Mouse (Mus musculus): ENCODE measurements around the gene Mrpl34.

The Mrpl34 gene

DNA sequence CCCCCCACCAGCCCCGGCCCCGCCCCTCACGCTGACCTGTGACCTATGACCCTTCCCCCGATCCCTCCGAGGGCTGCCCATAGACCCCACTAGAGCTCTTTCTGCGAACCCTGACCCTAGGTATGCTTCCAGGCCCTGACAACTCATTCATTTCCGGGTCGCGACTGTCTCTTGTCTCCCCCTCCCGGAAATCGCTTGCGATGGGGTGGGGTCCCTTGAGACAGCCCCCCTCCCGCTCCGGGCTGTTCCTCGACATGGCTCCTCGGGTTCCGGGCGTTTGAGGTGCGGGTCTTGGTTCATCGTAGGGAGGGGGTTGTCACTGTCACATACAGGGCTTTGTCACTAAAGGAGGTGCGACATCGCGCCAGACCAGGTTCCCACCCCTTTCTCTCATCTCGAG lies 4.7 kb downstream of the Mrpl34 start:
- DNase-seq (ENCODE audit: low spot score in 2 of 2): no peak

DNA sequence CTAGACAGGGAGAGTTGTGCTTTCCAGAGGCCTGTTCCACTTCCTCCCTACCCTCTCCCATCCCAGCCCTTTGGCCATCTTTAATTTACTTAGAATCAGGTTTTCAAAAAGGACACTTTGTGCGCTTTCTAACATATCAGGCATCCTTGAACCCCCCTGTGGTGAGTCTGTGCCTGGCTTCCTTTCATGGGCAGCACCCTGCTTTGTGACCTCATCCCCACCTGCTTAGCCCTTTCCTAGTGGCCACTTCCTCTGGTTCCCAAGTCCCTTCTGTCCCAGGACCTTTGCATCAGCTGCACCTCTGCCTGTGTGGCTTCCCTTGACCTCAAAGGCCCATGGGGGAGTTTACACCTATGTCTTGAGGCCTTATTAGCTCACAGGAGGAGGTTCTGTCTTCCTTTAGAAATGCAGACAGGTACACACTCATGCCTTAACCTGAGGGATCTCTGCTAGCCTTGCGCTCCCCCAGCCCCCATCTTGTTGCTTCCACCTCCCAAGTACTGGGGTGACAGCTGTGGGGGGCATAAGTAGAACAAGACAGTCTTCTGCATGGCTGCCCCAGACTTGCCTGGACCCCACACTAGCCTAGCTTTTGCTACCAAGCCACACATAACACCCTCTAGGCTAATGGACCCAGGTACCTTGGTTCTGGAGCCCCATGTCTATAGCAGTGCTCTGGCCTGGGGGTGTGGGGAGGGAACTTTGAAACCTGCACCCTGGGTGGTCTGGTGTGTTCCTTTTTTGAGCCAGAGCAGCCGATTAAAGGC lies 5.6 kb downstream of the Mrpl34 start:
- no peak for DNase-seq (ENCODE audit: low spot score in 2 of 2)

DNA sequence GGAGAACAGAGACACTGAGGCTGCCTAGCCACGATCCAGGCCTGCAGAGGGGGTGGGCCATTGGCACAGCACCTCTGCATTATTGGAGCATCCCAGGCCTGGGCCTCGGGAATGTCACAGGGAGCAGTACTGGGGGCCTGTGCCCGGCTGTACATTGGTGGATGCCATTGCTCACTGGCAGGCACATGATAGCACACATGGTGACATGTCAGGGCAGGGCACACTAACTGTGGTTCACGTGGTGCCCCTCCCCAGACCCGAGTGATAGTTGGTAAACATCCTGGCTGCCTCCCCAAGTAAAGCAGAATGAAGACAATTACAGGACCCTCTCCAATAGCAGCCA lies 6.1 kb downstream of the Mrpl34 start:
- DNase-seq (ENCODE audit: low spot score in 2 of 2): no peak

DNA sequence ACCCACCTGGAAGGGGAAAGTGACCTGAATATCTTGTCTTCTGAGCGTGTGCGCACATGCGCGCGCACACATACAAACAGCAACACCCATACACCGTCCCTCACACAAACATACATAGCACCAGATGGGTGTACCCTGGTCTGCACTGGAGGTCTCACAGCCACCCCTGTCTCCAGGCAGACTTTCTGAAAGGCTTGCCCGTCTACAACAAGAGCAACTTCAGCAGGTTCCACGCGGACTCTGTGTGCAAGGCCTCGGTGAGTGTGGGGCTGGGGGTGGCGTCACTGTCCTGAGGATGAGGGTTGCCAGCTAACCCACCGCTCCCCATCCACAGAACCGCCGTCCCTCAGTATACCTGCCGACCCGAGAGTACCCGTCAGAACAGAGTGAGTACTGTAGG lies 7.1 kb downstream of the Mrpl34 start:
- no peak for DNase-seq (ENCODE audit: low spot score in 2 of 2)

DNA sequence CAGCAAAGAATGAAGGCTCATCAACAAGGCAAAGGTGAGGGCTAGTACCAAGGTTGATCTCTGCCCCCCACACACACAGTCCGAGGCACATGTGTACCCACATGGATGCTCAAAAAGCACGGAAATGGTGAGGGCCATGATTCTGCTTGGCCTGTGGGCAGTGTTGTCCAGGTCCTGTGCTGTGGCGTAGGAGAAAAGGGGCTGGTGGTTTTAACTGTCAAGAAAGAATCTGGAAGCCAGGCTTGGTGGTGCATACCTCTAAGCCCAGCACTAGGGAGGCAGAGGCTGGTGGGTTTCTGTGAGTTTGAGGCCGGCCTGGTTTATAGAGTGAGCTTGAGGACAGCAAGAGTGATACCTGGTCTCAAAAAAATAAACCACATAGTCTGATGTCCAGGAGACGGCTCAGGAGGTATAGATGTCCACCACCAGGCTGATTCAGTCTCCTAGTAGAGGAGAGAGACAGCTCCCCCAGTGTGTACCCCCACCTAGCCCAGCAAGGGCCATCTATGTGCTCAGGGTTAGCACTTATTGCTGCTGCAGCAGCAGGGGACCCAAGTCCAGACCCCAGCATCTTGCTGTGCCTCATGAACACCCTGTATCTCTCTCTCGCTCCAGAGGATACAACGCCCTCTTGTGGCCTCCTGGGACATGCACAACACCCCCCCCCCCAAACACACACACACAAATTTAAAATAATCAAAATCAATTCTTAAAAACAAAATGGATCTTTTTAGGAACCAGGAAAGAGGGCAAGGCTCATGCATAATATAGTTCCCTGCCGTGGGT lies 8.0 kb downstream of the Mrpl34 start:
- no peak for DNase-seq (ENCODE audit: low spot score in 2 of 2)

DNA sequence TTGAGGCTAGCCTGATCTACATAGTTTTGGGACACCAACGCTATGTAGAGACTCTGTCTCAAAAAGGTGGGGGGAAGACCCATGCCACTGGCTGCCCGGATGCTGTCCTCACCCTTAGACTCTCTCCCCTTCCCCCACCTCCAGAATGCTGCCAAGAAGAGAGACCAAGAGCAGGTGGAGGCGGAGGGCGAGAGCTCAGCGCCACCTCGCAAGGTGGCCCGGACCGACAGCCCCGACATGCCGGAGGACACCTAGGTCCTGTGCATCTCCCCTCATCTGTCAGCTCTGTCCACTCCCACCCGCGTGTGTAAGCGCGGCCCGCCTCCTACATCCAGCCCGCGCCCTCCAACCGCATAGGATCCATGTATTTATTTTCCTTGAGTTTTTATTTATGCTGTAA lies 9.6 kb downstream of the Mrpl34 start:
- DNase-seq (ENCODE audit: low spot score in 2 of 2): no peak

DNA sequence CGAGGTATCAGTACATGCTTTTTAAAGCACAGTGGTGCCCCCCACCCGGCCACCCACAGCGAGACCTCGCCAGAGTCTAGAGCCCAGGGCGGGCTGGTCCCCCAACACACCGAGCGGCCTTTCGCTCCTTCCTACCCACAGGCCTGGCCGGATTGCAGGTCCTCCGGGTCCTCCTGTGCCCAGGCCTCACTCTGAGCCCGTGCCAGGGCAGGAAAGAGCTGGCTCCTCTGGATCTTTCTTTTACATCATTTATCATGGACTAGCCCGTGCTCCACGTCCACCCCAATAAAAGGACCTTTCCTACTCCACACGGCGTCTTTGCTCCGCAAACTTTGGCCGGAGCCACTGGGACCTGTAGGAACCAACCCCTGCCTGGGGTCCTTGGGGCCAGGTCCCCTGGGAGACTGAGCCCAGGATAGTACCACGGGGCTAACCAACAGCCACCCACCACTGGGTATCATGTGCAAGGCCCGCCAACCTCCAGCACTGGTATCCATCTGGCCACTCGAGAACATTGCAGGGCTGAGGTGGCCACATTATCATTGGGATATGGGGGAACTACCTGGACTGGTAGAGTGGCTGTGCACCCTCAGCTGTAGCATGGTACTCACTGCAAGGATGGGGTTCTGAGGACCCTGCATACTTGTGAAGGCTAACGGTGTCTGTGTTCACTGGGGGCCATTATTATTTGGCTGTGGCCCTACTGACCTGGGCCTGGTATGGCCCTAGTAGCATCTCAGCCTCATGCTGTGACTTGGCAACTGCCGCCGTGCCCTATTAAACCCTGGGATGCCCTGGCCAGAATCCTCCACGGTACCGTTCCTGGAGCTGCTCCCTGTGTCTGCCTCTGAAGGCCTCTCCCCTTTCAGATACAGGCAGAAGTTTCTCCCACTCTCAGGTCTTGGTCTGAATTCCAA lies 10.3 kb downstream of the Mrpl34 start:
- DNase-seq (ENCODE audit: low spot score in 2 of 2): no peak

DNA sequence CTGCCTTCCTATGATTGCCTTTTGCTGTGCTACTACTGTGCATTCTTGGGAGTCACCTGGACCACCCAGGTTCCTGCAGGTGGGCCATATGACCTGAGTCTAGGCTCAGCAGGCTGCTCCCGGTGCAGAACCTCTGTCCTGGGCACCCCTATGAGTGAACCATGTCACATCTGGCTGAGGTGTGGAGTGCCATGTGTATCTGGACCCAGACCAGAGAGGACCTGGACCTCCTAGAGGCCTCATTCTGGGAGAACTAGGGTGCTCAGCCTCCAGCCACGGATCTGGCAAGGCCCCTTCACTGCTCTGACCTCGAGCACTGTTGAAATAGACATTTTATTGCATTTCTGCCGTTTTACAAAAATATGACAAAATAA lies 10.9 kb downstream of the Mrpl34 start:
- no peak for DNase-seq (ENCODE audit: low spot score in 2 of 2)

DNA sequence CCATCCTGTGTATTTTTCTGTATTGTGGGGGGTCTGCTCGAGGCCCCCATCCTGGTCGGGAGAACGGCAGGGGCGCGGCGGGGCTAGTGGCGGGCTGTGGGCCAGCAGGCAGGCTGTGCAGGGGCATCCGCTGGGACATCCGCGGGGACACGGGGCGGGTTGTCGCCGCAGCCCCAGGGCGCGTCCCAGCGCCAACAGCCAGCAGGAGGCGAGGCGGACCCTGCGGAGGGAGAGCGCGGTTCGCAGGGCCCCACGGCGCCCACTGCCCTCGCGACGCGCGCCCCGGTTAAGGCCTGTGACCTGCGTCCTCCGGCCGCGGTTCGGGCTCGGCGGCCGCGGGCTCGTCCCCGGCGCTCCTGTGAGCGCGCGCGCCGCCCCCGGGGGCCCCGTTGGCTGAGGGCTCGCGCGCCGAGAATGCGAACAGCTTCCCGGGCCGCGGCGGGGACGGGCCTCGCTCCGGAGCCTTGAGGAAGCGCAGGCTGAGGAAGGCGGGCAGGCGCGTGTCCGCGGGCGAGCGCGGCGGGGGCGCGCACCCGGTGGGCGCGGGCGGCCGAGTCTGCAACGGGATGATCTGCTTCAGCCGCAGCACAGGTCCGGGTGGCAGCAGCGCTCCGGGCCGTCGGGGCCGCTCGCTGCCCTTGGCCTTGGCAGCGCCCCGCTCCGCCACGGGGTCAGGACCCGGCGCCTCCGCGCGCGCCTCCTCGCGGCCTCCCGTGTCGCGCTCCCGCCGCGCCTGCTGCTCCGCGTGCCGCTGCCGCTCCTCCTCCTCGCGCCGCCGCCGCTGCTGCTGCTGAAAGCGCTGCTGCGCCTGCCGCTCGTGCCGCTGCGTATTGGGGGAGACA lies 11.6 kb downstream of the Mrpl34 start:
- DNase-seq (ENCODE audit: low spot score in 2 of 2): peak in 1 of 2 experiments; percentile 64

DNA sequence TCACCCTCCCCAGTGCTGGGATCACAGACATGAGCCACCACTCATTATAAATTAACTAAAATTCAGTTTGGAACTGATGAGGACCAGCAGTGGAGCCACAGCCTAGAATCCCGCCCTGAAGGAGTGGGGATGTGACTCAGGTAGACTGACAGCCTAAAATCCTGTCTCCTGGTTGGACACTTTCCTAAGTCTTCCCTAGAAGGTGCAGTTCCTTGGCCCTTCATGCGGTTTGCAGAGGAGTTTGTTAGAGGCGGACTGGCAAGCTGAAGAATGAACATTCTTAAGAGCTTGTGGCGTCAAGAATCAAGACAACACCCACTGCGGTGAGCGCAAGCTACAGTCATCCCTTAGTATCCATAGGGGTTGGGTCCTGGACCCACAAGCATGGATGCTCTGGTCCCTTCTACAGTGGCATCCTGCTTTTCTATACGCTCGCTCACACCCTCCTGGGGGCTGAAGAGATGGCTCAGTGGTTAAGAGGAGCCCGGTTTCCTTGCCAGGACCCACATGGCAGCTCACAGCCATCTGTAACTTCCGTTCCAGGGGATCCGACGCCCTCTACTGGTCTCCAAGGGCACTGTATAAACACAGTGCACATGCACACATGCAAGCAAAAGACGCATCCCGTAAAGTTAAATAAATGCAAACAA lies 12.6 kb downstream of the Mrpl34 start:
- no peak for DNase-seq (ENCODE audit: low spot score in 2 of 2)

DNA sequence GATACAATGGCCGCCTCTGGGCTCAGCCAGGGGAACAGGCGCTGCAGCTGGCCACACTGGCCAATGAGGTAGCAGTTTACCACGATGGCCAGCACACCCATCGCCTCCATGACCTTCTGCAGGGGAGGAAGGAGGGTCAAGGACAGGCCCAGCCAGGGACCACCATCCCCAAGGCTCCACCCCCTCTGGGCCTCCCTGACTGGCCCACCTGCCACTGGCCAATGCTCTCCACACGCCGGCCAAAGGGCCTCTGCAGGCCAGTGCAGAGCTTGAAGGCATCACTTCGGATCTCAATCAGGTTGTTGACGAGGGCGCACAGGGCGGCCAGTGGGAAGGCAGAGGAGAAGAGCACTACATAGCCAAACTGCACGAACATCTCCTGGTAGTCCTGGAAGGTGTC lies 14.2 kb downstream of the Mrpl34 start:
- DNase-seq (ENCODE audit: low spot score in 2 of 2): no peak

DNA sequence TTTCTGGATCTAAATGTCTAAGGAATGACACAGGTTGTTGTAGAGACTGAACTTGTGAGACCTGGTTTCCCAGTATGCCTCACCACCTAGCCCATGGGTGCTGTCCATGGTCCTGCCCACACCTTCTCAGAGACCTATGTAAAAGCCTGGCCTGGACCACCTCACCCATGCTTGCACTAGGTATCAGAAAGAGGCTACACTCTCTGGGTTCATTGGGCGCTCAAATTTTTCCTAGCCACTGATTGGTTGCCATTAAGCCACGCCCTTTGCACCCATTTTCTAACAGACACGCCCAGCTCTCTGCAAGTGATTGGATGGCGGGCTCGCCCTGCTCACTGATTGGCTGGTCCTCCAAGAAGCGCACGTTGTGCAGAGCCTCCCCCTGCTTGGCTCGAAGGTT lies 19.2 kb downstream of the Mrpl34 start:
- DNase-seq (ENCODE audit: low spot score in 2 of 2): no peak

DNA sequence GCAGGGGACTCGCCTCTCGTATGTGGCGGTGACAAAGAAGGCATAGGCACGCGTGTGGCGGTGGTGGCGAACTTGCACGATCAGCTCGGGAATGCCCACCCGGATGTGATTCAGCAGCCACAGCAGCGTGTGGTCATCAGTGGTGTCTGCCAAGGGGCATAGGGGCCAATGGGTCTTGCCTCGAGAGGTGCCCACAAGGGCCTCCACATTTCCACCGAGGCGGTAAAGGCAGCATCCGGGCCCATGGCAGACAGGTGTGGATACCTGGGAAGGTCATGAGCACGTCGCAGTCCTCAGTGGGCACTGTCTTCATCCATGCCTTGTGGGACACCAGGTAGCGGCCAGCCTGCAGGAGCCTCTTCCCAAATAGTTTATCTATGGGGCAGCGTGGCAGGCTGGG lies 20.0 kb downstream of the Mrpl34 start:
- DNase-seq (ENCODE audit: low spot score in 2 of 2): no peak

DNA sequence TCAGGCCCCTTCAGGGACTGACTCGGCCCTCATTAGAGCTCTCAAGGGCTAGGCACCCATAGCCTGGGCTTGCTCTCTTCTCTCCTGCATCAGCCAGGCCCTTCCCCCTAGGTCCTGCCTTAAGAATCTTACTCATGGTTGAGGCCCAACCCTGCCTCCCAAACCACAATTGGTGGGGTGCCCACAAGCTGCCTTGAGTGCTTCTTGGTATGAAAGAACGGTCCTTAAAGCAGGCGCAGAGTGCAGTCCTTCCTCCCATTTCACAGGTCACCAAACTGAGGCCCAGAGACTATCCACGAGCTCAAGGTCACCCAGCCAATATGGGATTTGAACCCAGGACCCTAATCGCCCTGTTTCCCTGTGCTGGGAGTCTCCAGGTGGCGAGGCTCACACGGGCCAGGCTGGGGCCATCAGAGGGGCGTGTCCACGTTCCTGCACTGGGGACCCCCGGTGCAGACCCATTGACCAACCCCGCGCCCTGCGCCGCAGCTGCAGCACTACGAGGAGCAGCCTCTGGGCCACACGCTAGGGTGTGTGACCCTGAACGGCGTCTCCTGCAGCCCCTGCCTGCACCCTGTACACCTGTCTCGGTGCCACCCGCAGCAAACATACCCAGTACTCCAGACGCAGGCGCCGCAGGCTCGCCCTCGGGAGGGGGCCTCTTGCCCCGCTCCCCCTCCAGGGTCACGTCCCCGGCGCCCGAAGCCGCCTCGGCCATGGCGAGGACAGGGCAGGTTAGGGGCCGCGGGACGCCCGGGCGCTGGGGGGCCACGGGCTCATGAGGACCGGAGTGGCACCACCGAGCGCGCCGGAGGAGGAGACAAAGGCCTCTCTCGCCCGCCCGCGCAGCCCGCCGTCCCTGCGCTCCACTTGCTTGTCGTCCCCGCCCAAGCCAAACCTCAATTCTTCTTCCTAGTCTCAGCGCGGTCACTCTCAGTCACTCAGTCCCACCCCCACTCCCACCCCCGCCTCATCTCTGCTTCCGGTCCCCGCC lies 20.7 kb downstream of the Mrpl34 start, which contains the start of gene Ano8:
Ano8 (minus strand) TSS at position 822 of the 994 bp plus-strand sequence.
- DNase-seq (ENCODE audit: low spot score in 2 of 2): peak; percentile 75

DNA sequence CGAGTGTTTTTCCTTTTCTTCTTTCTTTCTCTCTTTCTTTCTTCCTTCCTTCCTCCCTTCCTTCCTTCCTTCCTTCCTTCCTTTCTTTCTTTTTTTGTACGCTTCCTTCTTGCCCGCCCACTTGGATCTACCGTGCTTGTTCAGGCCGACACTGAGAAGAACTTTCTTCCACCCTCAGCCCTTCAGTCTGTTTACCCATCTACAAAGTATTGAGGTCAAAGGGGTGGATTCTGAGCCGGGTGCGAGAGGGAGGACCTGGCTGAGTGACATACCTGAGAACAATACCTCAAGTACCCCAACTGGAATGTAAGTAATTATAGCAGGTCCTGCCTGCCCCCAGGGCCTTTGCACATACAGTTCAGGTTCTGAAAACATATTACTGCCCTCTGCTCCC lies 21.4 kb downstream of the Mrpl34 start:
- DNase-seq (ENCODE audit: low spot score in 2 of 2): no peak

DNA sequence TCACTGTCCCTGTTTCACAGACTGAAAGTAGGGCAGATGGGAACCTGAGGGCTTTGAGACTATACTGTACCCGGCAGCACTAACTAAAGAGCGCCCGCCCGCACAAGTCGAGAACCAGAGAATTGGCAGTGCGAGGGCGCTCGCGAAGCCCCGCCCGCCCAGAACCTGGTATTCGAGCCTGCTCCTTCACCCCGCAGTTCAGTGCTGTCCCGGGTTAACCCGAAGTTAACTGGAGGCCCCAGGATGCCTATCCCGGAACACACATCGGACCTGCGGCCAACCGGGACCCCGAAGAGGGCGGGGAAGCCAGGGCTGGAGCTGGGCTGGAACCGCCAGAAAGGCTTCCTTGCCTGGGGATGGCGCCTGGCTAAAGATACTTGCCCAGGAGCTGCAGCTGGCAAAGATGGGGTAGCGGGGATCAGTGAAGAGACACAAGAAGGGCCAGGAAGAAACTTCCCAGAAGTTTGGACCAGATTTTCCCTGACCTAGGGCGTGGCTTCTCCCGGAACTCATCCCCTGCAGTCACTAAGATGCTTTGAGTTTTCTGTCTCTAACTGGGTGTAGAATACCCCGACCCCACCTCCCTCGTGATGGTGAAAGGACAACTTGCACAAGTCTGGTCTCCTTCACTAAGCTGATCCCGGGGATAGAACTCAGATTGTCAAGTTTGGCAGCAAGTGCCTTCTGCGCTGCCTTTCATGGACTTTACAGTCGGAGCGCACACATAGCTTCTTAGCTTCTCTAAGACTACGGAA lies 23.1 kb downstream of the Mrpl34 start, which contains the start of gene Gtpbp3:
Gtpbp3 (plus strand) TSS at position 413 of the 755 bp plus-strand sequence.
- peak; percentile 58 to 68 for DNase-seq (ENCODE audit: low spot score in 2 of 2)

DNA sequence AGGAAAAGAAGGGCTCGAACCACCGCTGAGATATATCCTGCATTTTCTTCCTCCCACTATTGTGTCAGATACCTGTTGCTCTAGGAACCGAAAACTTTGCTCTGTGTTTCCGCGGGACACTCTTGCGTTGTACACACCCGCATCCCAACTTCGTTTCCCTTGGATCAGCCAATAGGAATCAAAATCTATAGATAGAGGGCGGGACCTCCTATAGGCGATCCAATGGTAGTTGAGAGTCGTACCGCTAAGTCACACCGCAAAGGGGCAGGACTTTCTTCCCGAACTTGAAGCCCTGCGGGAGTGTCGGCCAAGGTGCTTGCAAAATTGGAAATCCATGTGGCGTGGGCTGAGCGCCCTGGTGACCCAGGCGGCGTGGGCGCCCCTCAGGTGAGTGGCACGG lies 23.7 kb downstream of the Mrpl34 start:
- peak in 1 of 2 experiments; percentile 75 for DNase-seq (ENCODE audit: low spot score in 2 of 2)

DNA sequence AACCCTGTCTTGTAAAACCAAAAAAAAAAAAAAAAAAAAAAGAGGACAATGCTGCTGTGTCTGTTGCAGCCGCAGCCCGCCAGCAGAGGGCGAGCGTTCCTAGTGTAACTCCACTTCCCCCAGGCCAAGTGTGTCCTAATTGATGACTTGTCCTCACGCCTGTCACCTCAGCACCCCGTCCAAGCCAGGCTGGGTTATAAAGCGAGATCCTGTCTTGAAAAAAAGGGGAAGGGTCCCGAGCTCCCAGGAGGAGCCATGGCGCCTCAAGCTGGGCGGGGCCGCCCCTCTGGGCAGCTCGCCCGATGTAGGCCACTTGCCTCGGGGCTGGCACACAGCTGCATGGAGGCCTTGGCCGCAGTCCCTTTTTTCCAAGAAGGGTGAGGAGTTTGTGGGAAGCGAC lies 30.3 kb downstream of the Mrpl34 start:
- DNase-seq (ENCODE audit: low spot score in 2 of 2): peak; percentile 63 to 68

DNA sequence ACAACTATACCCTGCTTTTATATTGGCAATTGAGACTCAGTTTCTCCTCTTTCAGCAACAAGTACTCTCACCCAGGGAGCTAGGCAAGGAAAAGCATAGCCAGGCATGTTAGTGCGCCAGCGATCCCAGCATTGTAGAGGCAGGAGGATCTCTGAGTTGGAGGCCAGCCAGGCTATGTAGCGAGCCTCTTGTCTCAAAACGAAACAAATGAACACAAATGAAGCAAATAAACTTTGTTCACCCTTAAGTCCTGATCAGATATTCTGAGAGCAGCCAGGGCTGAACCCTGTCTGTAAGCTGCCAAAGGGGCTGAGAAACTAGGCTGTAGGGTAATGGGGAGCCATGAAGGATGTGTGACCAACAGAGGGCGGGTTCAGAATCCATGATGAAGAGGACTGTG lies 31.1 kb downstream of the Mrpl34 start:
- no peak for DNase-seq (ENCODE audit: low spot score in 2 of 2)

Measured in frontal cortex, postnatal 25 days (tissue).